Mouse (Mus musculus) frontal cortex, adult 2 months (tissue): ENCODE results near the gene Gm5624. TPM values are rescaled to one million over a fixed set of nuclear protein-coding genes. Genes with fewer than 3 reads are reported as not detected.
"Not testable (repeated sequence)": the region's sequence is repeated elsewhere in the genome, so short reads cannot be mapped to it uniquely, and the experiment has no call there.

Experiments used
- DNase-seq, 2 experiments: peaks; one replicate each; pipeline ENCODE4 v3.0.0; 2022; ENCODE audit warnings: low spot score in 1 of 2; ENCODE audit errors: extremely low spot score in 1 of 2
- polyA plus RNA-seq: library from polyadenylated mRNA; depleted of rRNA; stranded (reverse); fragments of >200 nt; gene quantifications from 2 replicates; pipeline ENCODE4 v1.2.3, GENCODE M21; 2012; rRNA removed

Gene Gm5624
- 0.16 TPM in 1 of 2 replicates, not detected in the other for polyA plus RNA-seq

DNA sequence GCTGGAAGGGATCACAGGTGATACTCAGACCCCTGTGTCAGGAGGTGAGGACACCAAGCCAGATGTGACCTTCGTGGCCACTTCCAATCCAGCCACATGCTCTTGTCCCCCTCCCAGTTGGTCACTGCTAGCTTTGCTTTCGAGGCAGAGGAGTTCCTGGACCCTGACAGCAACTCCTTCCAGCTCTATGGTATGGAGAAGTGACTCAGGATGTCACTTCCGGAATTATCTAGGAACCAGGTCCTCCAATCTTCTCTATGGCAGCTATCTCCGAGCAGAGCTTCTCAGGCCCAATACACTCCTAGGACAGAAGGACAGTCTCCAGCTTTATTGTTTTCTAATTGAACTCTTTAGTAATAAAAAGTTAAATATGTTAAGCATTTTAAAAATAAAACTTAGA, at the start of gene Gm5624:
Gene Gm5624, minus strand, starts transcription at position 202 of the 400 bp plus-strand sequence.
- DNase-seq = not testable (repeated sequence)

- not testable (repeated sequence) for DNase-seq
These were observed 36.0 kb downstream of the Gm5624 start for GRCm38 (mm10) chr14:44591765-44592164.

GRCm38 (mm10) chr14:44582853-44583252, 44.9 kb downstream of the Gm5624 start, which contains the start of gene Gm8247:
Gene Gm8247 (plus strand): TSS chr14:44583153.
- DNase-seq = not testable (repeated sequence)

DNA sequence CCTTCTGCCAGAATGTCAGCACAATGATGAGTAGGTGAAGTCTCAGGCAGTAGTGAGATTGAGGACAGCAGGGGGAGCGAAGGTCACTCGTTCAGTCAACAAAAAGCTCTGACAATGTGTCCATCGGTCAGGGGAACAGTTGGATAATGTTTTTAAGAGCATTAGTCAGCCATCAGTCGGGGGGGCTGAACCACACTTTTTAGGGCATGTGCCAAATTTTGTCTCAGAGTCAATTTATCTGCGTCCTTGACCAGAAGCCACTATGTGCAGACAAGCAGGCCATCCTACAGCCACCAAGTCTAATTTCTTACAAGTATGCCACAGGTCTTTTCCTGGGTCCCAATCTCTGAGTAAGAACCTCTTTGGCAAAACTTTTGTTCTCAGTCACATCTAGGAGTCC, 79.8 kb downstream of the Gm5624 start:
- not testable (repeated sequence) for DNase-seq

- not testable (repeated sequence) for DNase-seq
These were observed 109.8 kb downstream of the Gm5624 start, which contains the start of gene Gm17093 for GRCm38 (mm10) chr14:44517976-44518375. Gene Gm17093 (plus strand): TSS chr14:44518276.

Other genes with a start within 250 kb of the Gm5624 start
- not detected in 2 replicates for gene Gm3371, start 217.2 kb downstream of the Gm5624 start, polyA plus RNA-seq
- not detected in 2 replicates for gene Gm8232, start 194.3 kb downstream of the Gm5624 start, polyA plus RNA-seq
- gene BC061237, start 135.5 kb downstream of the Gm5624 start, polyA plus RNA-seq = not detected in 2 replicates
- not detected in 2 replicates for gene Gm17093, start 109.7 kb downstream of the Gm5624 start, polyA plus RNA-seq
- 0.44 and 1.3 TPM in 2 replicates for gene Gm8247, start 44.8 kb downstream of the Gm5624 start, polyA plus RNA-seq
- gene Gm8257, start 78.5 kb upstream of the Gm5624 start, polyA plus RNA-seq = not detected in 2 replicates
- not detected in 2 replicates for gene Gm8267, start 122.4 kb upstream of the Gm5624 start, polyA plus RNA-seq
- gene Ptgdr, start 231.4 kb upstream of the Gm5624 start, polyA plus RNA-seq = 0.84 and 1.3 TPM in 2 replicates